Mouse (Mus musculus) limb, embryonic 12.5 days (tissue): Measurements from ENCODE around the gene Nkd1. TPM values are rescaled to one million over a fixed set of nuclear protein-coding genes. Genes with fewer than 3 reads are reported as not detected.

ENCODE experiments used
- ATAC-seq: fragments of 200-750 bp; cut with Nextera tagmentation; 2 replicates; pipeline ENCODE4 v1.8.0; 2017; ENCODE audit warnings: low read depth, moderate TSS enrichment; ENCODE audit not compliant: insufficient number of reproducible peaks, insufficient read depth, low FRiP score, low TSS enrichment
- H3K27ac ChIP-seq: fragments of 300-500 bp; sonication (generic); 2 replicates; pipeline ENCODE4 v1.5.1; 2016; ENCODE audit warnings: mild to moderate bottlenecking, moderate library complexity
- H3K27me3 ChIP-seq: fragments of 300-500 bp; sonication (generic); 2 replicates; pipeline ENCODE4 v1.6.1; 2016; ENCODE audit warnings: mild to moderate bottlenecking, moderate library complexity
- H3K36me3 ChIP-seq: fragments of 300-500 bp; sonication (generic); 2 replicates; pipeline ENCODE4 v1.6.1; 2016; ENCODE audit warnings: mild to moderate bottlenecking, moderate library complexity
- H3K4me1 ChIP-seq: fragments of 300-500 bp; sonication (generic); replicated peaks from 2 replicates; pipeline ENCODE4 v1.6.1; 2016
- H3K4me2 ChIP-seq: fragments of 300-500 bp; sonication (generic); 2 replicates; pipeline ENCODE4 v1.6.1; 2016; ENCODE audit warnings: mild to moderate bottlenecking, moderate library complexity
- H3K4me3 ChIP-seq: fragments of 300-500 bp; sonication (generic); replicated peaks from 2 replicates; pipeline ENCODE4 v1.5.1; 2016; ENCODE audit warnings: mild to moderate bottlenecking
- H3K9ac ChIP-seq: fragments of 300-500 bp; sonication (generic); replicated peaks from 2 replicates; pipeline ENCODE4 v1.6.1; 2016; ENCODE audit warnings: mild to moderate bottlenecking, moderate library complexity
- H3K9me3 ChIP-seq: fragments of 300-500 bp; sonication (generic); 2 replicates; pipeline ENCODE4 v1.6.1; 2016; ENCODE audit warnings: mild to moderate bottlenecking, moderate library complexity
- WGBS: fragments of 180-500 bp; shearing (Covaris S2); methylation state at CpG from one replicate; pipeline ENCODE4 v1.1.7; 2016; 5-methylcytosine and 5-hydroxymethylcytosine counted together
- polyA plus RNA-seq: library from polyadenylated mRNA; unstranded; fragments of >200 nt; fragmentation: Nextera tagmentation; extraction: Ambion mirVana; gene quantifications from 2 replicates; pipeline ENCODE4 v1.2.1, GENCODE M21; 2016

Gene Nkd1
- polyA plus RNA-seq, 1 experiment from 2014 or later = 64.0 TPM

DNA sequence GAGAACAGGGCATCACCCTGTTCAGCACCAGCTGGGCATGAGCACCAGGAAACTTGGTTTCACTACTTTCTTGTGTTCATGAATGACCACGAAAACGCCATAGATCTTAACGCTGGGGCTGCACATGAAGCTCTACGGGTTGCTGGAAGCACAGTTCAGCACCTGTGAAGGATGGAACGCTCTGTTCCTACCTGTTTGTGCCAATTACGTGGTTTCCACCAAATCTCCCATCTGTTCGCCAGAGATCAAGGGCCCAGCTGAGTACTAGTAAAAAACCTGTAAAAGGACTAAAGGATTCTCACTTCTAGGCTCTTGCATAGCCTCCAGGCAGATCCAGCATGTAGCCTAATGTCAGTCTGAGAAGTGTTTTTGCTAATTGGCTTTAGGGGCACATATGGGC is 78.3 kb downstream of the Nkd1 start:
- Histone ChIP-seq H3K27me3 (no peaks in the 10 kb centered on the region), H3K9ac (no peak overlapping the region), H3K27ac (0 out of 2 replicates have a peak overlapping the region, but pooled peaks have one; percentile 7), H3K4me3 (no peak overlapping the region), H3K4me1 (peaks cover 41% of the 10 kb centered on the region), H3K4me2 (no peak overlapping the region), H3K36me3 (no peaks in the 10 kb centered on the region; the same call in 1 of the 2 replicates), H3K9me3 (peaks cover 10% of the 10 kb centered on the region; the same call in 1 of the 2 replicates)
- WGBS = 62% methylated on average over 7 of the region's 7 CpGs
- ATAC-seq = no peak

GRCm38 (mm10) chr8:88603446-88603989 is 82.4 kb downstream of the Nkd1 start:
- H3K4me2 ChIP-seq = peak overlapping the region; percentile 58
- H3K27ac ChIP-seq = peak overlapping the region; percentile 41; the same call in 1 of the 2 replicates
- no peaks in the 10 kb centered on the region for H3K27me3 ChIP-seq
- H3K36me3 ChIP-seq = no peaks in the 10 kb centered on the region
- peak; percentile 1; the same call in 1 of the 2 replicates for ATAC-seq
- H3K9ac ChIP-seq = 0 out of 2 replicates have a peak overlapping the region, but pooled peaks have one; percentile 23
- peaks cover 43% of the 10 kb centered on the region for H3K4me1 ChIP-seq
- 1% methylated on average over 10 of the region's 10 CpGs for WGBS
- peaks cover 10% of the 10 kb centered on the region; the same call in 1 of the 2 replicates for H3K9me3 ChIP-seq
- peak overlapping the region; percentile 32 for H3K4me3 ChIP-seq

GRCm38 (mm10) chr8:88604065-88605038 is 83.2 kb downstream of the Nkd1 start:
- 4% methylated on average over 20 of the region's 20 CpGs for WGBS
- ATAC-seq = peak; percentile 88
- 0 out of 2 replicates have a peak overlapping the region, but pooled peaks have one; percentile 23 for H3K9ac ChIP-seq

DNA sequence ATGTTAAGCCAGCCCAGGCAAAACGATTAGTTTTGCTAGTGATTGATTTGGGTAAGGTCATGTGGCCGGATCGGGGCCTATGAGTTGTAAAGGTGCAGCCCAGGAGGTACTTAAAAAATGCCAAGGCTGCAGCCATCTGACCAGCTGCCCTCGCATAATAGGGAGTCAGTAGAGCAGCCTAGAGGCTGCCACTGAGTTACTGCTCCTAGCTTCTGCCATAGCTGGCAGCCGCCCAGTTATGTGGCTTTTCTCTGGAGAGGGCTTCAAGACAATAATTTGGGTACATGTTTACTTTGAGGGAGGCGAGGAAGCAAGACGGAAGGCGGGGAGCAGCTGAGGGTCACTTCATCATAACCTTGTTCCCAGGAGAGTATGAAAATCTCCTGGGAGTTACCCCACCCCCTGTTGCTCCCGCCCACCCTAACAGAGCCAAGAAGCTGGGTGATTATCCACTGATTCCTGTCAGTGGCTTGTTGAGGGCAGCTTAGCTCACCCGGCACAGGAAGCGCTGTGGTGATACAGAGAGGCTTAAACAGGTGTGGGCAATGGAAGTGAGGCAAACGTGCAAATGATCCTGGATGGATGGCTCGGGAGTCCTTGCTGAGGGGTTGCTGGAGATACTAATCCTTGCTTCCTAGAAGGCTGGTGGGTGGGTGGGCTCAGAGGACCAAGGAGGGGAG is 84.3 kb downstream of the Nkd1 start:
- no peaks in the 10 kb centered on the region for H3K36me3 ChIP-seq
- no peak overlapping the region for H3K4me3 ChIP-seq
- no peaks in the 10 kb centered on the region for H3K27me3 ChIP-seq
- no peak overlapping the region for H3K4me2 ChIP-seq
- peaks cover 10% of the 10 kb centered on the region; the same call in 1 of the 2 replicates for H3K9me3 ChIP-seq
- H3K27ac ChIP-seq = no peak overlapping the region
- H3K4me1 ChIP-seq = peaks cover 30% of the 10 kb centered on the region
- WGBS = 38% methylated on average over 13 of the region's 13 CpGs
- no peak overlapping the region for H3K9ac ChIP-seq
- no peak for ATAC-seq

More at GRCm38 (mm10) chr8:88604065-88605038, 83.2 kb downstream of the Nkd1 start:
- peaks cover 35% of the 10 kb centered on the region for H3K4me1 ChIP-seq
- H3K4me2 ChIP-seq = peak overlapping the region; percentile 58
- H3K9me3 ChIP-seq = peaks cover 10% of the 10 kb centered on the region; the same call in 1 of the 2 replicates
- H3K4me3 ChIP-seq = peak overlapping the region; percentile 32
- no peaks in the 10 kb centered on the region for H3K27me3 ChIP-seq
- H3K36me3 ChIP-seq = no peaks in the 10 kb centered on the region
- peak overlapping the region; percentile 41; the same call in 1 of the 2 replicates for H3K27ac ChIP-seq

- H3K9me3 ChIP-seq = no peaks in the 10 kb centered on the region
- H3K4me2 ChIP-seq = no peak overlapping the region
- no peak overlapping the region for H3K9ac ChIP-seq
- H3K4me3 ChIP-seq = no peak overlapping the region
- peaks cover 31% of the 10 kb centered on the region for H3K4me1 ChIP-seq
- no peak overlapping the region for H3K27ac ChIP-seq
- no peaks in the 10 kb centered on the region; the same call in 1 of the 2 replicates for H3K27me3 ChIP-seq
- no peaks in the 10 kb centered on the region for H3K36me3 ChIP-seq
- no peak for ATAC-seq
- 77% methylated on average over 8 of the region's 8 CpGs for WGBS
Measured at GRCm38 (mm10) chr8:88609036-88609435, 87.9 kb downstream of the Nkd1 start.

DNA sequence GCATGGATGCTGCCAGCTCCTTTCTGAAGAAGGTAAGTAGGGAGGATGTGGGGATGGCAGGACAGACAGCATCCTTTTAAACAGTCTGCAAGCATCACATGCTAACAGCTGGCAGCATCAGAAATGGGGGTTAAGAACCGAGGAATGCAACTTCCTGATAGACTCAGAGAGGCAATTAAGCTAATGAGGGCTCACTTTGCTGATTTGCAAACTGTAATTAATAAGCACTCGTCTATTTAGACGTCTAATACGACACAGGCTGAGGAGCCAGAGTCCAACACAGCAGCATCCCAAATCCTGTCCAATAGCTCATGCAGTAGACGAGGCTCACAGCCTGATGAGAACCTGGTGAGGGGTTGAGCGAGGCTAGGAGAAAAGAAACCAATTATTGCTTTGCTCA is 89.1 kb downstream of the Nkd1 start:
- Histone ChIP-seq H3K27ac (no peak overlapping the region), H3K4me2 (no peak overlapping the region), H3K4me3 (no peak overlapping the region), H3K27me3 (no peaks in the 10 kb centered on the region; the same call in 1 of the 2 replicates), H3K9me3 (no peaks in the 10 kb centered on the region), H3K36me3 (no peaks in the 10 kb centered on the region), H3K9ac (no peak overlapping the region), H3K4me1 (peaks cover 20% of the 10 kb centered on the region)
- ATAC-seq = no peak
- WGBS = 46% methylated on average over 6 of the region's 6 CpGs

DNA sequence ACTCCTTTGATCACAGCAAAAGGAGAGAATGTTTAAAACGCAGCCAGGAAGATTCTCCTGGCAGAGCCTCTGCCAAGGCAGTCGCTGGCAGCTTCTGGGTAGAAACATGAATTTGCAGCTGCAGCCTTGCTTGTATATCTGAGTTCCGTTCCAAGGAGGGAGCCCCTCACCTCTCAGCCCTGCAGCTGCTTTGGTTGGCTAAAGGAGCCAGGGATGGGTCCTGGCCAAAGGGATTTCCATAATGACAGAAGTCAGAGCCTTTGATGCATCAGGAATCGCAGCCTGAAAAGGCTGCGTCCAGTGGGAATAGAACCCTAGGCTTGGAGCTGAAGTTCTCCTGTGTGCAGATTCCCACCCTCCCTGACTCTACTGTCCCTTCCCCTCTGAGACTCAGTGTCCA is 93.8 kb downstream of the Nkd1 start:
- Histone ChIP-seq H3K9ac (no peak overlapping the region), H3K4me1 (peaks cover 12% of the 10 kb centered on the region), H3K27me3 (no peaks in the 10 kb centered on the region; the same call in 1 of the 2 replicates), H3K27ac (no peak overlapping the region), H3K36me3 (no peaks in the 10 kb centered on the region), H3K9me3 (no peaks in the 10 kb centered on the region; the same call in 1 of the 2 replicates), H3K4me2 (no peak overlapping the region), H3K4me3 (no peak overlapping the region)
- ATAC-seq = no peak
- WGBS = 63% methylated on average over 5 of the region's 5 CpGs

DNA sequence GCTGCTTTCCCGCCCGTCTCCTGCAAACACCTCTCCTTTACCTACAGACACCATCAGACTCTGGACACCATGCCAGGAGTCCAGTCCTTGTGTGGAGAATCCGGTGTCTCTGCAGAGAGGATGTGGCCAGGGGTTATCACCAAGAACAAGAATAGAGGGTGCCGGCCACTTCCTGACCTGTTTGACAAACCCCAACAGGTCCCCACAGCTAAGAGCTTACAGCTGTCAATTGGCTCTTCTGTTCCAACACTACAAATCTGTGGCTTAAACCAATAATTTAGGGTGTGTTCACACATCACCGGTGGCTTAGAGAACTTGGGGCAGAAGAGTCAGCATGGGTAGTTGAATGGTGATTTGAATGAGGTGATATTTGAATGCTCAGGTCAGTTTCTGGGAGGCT is 97.5 kb downstream of the Nkd1 start:
- no peak overlapping the region for H3K27ac ChIP-seq
- 78% methylated on average over 5 of the region's 5 CpGs for WGBS
- H3K27me3 ChIP-seq = peaks cover 8% of the 10 kb centered on the region; the same call in 1 of the 2 replicates
- no peak overlapping the region for H3K9ac ChIP-seq
- H3K4me1 ChIP-seq = no peaks in the 10 kb centered on the region; the same call in 1 of the 2 replicates
- no peak overlapping the region for H3K4me2 ChIP-seq
- no peaks in the 10 kb centered on the region for H3K36me3 ChIP-seq
- H3K4me3 ChIP-seq = no peak overlapping the region
- ATAC-seq = no peak
- no peaks in the 10 kb centered on the region; the same call in 1 of the 2 replicates for H3K9me3 ChIP-seq

DNA sequence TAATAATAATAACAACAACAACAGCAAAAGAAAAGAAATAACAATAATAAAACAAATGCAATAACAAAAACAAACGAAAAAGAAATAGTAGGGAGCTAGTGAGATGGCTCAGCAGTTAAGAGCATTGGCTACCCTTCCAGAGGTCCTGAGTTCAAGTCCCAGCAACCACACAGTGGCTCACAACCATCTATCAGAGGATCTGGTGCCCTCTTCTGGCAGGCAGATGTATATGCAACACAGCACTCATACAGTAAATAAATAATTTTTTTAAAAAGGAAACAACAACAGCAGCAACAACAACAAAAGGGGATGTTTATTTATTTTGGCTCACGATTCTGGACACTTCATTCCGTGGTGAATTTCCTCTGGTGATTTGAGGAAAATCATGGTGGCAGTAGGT is 98.4 kb downstream of the Nkd1 start:
- H3K27me3 ChIP-seq = peaks cover 8% of the 10 kb centered on the region; the same call in 1 of the 2 replicates
- no peak overlapping the region for H3K9ac ChIP-seq
- H3K9me3 ChIP-seq = no peaks in the 10 kb centered on the region; the same call in 1 of the 2 replicates
- no peaks in the 10 kb centered on the region; the same call in 1 of the 2 replicates for H3K4me1 ChIP-seq
- H3K36me3 ChIP-seq = no peaks in the 10 kb centered on the region
- H3K27ac ChIP-seq = no peak overlapping the region
- WGBS = 71% methylated on average over 3 of the region's 3 CpGs
- no peak overlapping the region for H3K4me2 ChIP-seq
- H3K4me3 ChIP-seq = no peak overlapping the region
- no peak for ATAC-seq

DNA sequence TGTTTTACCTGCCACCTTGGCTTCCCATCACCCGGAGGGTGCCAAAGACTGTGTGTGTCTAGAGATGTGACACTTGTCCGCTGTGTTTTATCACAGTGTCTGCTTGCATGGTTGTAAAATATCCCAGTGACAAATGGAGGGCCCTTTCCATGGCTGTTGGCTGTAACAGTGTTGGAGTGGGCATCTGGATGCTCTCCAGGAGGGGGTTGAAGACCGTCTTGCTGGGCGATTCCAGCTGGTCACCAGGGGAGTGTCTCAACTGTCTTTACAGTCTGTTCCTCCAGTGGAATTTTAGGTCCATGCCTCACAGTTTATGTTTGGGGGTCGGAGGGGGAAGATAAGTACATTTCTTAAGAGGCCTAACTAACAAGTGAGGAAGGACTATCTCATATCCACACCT is 99.8 kb downstream of the Nkd1 start:
- Histone ChIP-seq H3K9ac (no peak overlapping the region), H3K27me3 (peaks cover 23% of the 10 kb centered on the region; the same call in 1 of the 2 replicates), H3K4me1 (no peaks in the 10 kb centered on the region), H3K4me3 (no peak overlapping the region), H3K27ac (no peak overlapping the region), H3K36me3 (no peaks in the 10 kb centered on the region), H3K4me2 (no peak overlapping the region), H3K9me3 (no peaks in the 10 kb centered on the region; the same call in 1 of the 2 replicates)
- WGBS = 58% methylated on average over 5 of the region's 5 CpGs
- no peak for ATAC-seq
